Mouse (Mus musculus): ENCODE data around the gene Zfp11. TPM values are rescaled to one million over a fixed set of nuclear protein-coding genes. Genes with fewer than 3 reads are reported as not detected.
"Not testable (repeated sequence)": the region's sequence is repeated elsewhere in the genome, so short reads cannot be mapped to it uniquely, and the experiment has no call there.

Zfp11 gene
- polyA plus RNA-seq, 1 experiment from 2014 or later = 5.8 TPM

DNA sequence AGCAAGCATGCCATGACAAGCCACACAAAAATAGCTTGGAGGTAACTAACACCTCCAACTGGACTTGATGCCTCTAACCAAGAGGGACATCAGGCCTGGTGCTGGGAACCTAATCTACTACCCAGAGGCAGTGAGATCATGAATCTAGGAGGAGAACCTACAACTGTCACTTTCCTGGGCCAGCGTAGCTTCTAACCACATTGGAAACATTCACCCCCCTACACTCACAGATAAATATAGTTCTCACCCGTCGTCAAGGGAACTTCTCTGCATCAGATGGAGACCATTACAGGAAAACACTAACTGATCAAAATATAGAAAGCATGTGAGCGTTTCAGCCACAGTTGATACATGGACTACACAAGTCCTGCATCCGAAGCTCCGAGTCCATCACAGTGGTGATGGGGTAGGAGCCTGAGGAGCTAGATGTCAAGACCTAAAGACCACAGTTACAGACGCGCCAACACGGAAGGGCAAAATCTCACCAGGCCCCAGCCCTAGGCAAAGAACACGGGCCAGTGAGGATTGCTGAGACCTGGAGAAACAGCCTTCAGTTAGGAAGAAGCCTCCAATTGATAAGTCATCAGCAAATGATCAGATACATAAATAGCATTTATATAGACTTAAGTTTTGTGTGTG lies 3.5 kb downstream of the Zfp11 start:
- Histone ChIP-seq H3K9ac (no peak overlapping the region), H3K4me3 (no peak overlapping the region), H3K27me3 (no peaks in the 10 kb centered on the region), H3K4me2 (replicated peaks) (no peak overlapping the region), H3K36me3 (no peaks in the 10 kb centered on the region), H3K27ac (no peak overlapping the region), H3K4me1 (peaks cover 9% of the 10 kb centered on the region), H3K9me3 (replicated peaks) (no peaks in the 10 kb centered on the region)
- WGBS = 95% methylated on average over 10 of the region's 10 CpGs
- no peak for ATAC-seq (ENCODE audit: low FRiP score)

DNA sequence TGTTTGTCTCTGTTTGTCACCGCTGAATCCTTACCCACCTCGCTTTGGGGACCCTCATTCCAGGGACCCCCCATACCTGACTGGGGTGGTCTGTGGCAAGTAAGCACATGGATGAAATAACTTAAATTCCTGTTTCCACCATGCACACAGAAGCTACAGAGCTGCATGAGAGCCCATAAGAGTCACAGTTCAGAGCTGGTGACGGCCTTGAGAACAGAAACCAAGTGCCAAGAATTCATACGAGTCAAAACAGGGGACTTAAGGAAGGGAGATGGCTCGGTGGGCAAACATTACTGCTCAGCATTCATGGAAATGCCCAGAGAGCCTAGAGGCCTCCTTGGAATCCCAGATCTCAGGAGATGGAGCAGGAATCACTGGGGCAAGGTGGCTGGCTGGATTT lies 5.8 kb downstream of the Zfp11 start:
- Histone ChIP-seq H3K4me3 (no peak overlapping the region), H3K4me2 (replicated peaks) (no peak overlapping the region), H3K27me3 (no peaks in the 10 kb centered on the region), H3K27ac (no peak overlapping the region), H3K9ac (no peak overlapping the region), H3K4me1 (peaks cover 6% of the 10 kb centered on the region), H3K36me3 (peaks cover 11% of the 10 kb centered on the region), H3K9me3 (replicated peaks) (no peaks in the 10 kb centered on the region)
- 93% methylated on average over 5 of the region's 5 CpGs for WGBS
- ATAC-seq (ENCODE audit: low FRiP score) = no peak

DNA sequence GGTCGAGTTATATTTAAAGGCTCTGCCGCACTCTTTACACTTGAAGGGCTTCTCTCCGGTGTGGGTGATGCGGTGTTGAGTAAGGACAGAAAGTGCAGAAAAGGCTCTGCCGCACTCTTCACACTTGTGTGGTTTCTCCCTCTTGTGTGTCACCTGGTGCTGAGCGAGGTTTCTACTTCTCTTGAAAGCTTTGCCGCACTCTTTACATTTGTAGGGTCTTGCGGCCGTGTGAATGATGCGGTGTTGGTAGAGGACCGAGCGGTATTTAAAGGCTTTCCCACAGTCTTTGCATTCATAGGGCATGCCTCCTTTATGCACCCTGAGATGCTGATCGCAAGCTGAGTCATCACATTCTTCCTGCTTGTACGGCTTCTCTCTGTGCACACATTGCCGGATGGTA lies 12.0 kb downstream of the Zfp11 start:
- H3K27ac ChIP-seq = no peak overlapping the region
- H3K9me3 ChIP-seq (replicated peaks) = no peaks in the 10 kb centered on the region
- no peaks in the 10 kb centered on the region for H3K27me3 ChIP-seq
- H3K9ac ChIP-seq = no peak overlapping the region
- H3K4me3 ChIP-seq = no peak overlapping the region
- no peak overlapping the region for H3K4me2 ChIP-seq (replicated peaks)
- ATAC-seq (ENCODE audit: low FRiP score) = no peak
- no peaks in the 10 kb centered on the region for H3K4me1 ChIP-seq
- H3K36me3 ChIP-seq = peaks cover 49% of the 10 kb centered on the region
- 94% methylated on average over 15 of the region's 15 CpGs for WGBS

DNA sequence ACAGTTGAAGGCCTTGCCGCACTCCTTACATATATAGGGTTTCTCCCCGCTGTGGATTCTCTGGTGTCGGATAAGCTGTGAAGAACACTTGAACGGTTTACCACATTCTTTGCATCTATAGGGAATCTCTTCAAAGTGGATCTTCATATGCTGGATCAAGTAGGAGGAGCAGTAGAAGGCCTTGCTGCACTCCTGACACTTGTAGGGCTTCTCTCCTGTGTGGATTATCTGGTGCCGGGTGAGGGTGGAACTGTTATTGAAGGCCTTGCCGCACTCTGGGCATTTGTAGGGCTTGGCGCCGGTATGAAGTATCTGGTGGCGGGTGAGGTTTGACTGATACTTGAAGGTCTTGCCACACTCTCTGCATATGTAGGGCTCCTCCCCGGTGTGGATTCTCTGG lies 12.9 kb downstream of the Zfp11 start:
- Histone ChIP-seq H3K9ac (no peak overlapping the region), H3K4me3 (no peak overlapping the region), H3K4me2 (replicated peaks) (no peak overlapping the region), H3K27me3 (no peaks in the 10 kb centered on the region), H3K27ac (no peak overlapping the region), H3K36me3 (peaks cover 50% of the 10 kb centered on the region), H3K4me1 (no peaks in the 10 kb centered on the region), H3K9me3 (replicated peaks) (no peaks in the 10 kb centered on the region)
- WGBS = 97% methylated on average over 10 of the region's 10 CpGs
- no peak for ATAC-seq (ENCODE audit: low FRiP score)

DNA sequence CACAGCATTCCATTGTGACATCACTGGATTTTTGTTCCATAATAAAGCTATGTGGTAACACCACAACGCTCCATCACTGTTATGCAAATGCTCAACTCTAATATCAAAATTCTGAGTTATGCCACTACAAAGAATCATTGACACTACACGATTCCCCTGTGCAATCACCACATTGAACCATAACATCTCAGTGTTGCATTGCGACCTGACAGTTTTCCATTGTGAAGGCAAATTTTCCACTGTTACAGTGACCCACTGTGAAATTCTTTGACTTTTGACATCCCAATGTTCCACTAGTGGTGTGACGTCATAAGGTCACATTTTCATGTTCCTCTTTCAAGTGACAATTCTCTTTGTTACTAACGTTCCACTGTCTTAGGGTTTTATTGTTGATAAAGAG lies 19.0 kb downstream of the Zfp11 start:
- H3K4me1 ChIP-seq = no peaks in the 10 kb centered on the region
- no peak overlapping the region for H3K27ac ChIP-seq
- 83% methylated on average over 5 of the region's 5 CpGs for WGBS
- H3K36me3 ChIP-seq = peaks cover 8% of the 10 kb centered on the region; the same call in 1 of the 2 replicates
- no peaks in the 10 kb centered on the region for H3K27me3 ChIP-seq
- no peaks in the 10 kb centered on the region for H3K9me3 ChIP-seq (replicated peaks)
- ATAC-seq (ENCODE audit: low FRiP score) = no peak
- H3K4me2 ChIP-seq (replicated peaks) = no peak overlapping the region
- no peak overlapping the region for H3K9ac ChIP-seq
- H3K4me3 ChIP-seq = no peak overlapping the region

DNA sequence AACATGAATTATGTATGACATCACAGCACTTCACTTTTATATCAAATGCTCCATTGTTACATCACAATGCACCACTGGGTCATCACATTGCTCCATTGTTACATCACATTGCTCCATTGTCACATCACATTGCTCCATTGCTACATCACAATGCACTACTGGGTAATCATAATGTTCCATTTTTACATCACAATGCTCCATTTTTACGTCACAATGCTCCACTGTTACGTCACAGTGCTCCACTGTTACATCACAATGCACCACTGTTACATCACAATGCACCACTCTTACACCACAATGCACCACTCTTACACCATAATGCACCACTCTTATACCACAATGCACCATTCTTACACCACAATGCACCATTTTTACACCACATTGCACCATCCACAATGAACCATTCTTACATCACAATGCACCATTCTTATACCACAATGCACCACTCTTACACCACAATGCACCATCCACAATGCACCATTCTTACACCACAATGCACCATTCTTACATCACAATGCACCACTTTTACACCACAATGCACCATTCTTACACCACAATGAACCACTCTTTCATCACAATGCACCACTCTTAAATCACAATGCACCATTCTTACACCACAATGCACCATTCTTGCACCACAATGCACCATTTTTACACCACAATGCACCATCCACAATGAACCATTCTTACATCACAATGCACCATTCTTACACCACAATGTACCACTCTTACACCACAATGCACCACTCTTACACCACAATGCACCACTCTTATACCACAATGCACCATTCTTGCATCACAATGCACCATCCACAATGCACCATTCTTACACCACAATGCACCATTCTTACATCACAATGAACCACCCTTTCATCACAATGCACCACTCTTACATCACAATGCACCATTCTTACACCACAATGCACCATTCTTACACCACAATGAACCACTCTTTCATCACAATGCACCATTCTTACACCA lies 37.3 kb downstream of the Zfp11 start:
- H3K4me1 ChIP-seq; H3K4me3 ChIP-seq; ATAC-seq (ENCODE audit: low FRiP score): not testable (repeated sequence)

DNA sequence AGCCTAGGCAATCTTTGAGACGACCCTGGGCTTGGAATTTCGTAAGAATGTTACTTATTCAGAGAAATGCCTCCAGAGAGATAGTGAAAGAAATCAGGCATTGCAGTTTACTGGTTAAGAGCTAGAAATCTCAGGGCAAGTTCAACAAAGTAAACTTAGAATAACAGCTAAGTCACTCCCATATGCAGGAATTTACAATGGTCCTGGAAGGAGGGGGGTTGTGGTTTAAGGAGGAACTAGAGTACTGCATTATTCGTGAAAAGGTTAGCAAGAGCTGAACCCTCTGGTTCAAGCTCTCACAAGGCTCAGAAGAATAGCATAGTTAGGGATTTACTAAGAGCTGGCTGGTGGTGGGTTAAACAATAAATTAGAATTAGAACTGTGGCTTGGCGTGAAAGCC lies 43.3 kb downstream of the Zfp11 start:
- H3K4me3 ChIP-seq; H3K9me3 ChIP-seq (replicated peaks); H3K27ac ChIP-seq; H3K36me3 ChIP-seq; ATAC-seq (ENCODE audit: low FRiP score); H3K4me2 ChIP-seq (replicated peaks); H3K4me1 ChIP-seq; H3K9ac ChIP-seq; H3K27me3 ChIP-seq: not testable (repeated sequence)
- 80% methylated on average over 4 of the region's 4 CpGs for WGBS

More for the DNA sequence above, 37.3 kb downstream of the Zfp11 start:
- not testable (repeated sequence) for H3K9ac ChIP-seq; H3K27ac ChIP-seq; H3K9me3 ChIP-seq (replicated peaks); H3K4me2 ChIP-seq (replicated peaks); H3K36me3 ChIP-seq; H3K27me3 ChIP-seq
- WGBS = 78% methylated on average over 2 of the region's 2 CpGs

DNA sequence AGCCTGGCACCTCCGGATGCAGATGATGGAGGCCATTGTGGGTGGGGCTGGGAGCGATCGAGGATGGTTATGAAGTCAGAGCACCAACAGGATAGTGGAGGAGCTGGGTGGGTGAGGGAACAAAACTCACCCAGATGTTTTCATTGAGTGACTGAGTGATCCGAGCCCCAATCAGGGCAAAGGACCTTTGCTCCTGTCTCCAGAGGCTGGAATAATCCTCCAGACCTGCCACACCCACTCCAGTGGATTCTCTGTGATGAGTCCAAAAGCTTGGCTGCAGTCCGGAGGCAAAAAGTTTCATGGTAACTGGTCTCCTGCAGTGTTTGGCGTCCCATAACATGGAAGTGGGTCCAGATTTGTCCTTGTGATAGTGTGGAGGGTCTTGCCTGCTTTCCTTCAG lies 43.8 kb downstream of the Zfp11 start:
- no peak for ATAC-seq (ENCODE audit: low FRiP score)
- 89% methylated on average over 6 of the region's 6 CpGs for WGBS
- no peaks in the 10 kb centered on the region for H3K27me3 ChIP-seq
- H3K4me2 ChIP-seq (replicated peaks) = no peak overlapping the region
- H3K27ac ChIP-seq = no peak overlapping the region
- H3K4me3 ChIP-seq = no peak overlapping the region
- H3K36me3 ChIP-seq = no peaks in the 10 kb centered on the region
- H3K9ac ChIP-seq = no peak overlapping the region
- H3K4me1 ChIP-seq = no peaks in the 10 kb centered on the region
- H3K9me3 ChIP-seq (replicated peaks) = no peaks in the 10 kb centered on the region

DNA sequence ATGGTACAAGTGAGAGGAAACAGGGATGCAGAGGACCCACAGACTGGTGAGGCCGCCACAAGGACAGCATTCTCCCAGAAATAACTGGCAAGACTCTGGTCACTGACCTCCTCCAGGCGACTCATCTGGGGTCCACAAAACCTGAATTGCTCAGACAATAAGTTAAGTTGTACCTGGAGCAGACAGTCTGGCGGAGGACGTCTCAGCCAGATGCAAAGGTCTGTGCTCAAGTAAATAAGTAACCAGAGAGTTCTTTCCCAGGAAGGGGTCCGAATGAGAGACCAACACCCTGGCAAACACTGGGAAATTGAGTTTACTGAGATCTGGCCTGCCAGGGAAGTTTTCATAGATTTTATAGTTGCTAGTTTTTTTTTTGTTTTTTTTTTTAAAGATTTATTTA lies 48.5 kb downstream of the Zfp11 start:
- Histone ChIP-seq H3K27ac (no peak overlapping the region), H3K4me1 (no peaks in the 10 kb centered on the region)

DNA sequence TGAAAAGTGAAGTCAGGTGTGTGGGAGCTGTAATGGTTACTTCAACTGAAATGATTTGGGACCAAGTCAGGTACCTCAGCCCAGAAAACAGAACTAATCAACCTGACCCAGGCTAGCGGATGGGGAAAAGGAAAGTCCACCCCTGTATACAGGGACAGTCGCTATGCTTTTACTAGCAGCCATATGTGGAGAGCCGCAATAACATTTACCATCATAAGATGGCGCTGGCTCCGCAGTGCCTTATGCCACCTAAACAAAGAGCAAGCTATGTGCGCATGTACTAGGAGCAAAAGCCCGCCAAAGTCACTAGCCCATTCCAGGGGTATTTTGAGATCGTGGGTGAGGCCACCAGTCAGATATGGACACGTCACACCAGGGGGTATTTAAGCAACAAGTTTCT lies 49.3 kb downstream of the Zfp11 start:
- H3K36me3 ChIP-seq; H3K27ac ChIP-seq; H3K4me1 ChIP-seq; H3K9me3 ChIP-seq (replicated peaks); H3K27me3 ChIP-seq; H3K4me3 ChIP-seq; H3K9ac ChIP-seq; H3K4me2 ChIP-seq (replicated peaks); ATAC-seq (ENCODE audit: low FRiP score): not testable (repeated sequence)
- WGBS = 61% methylated on average over 9 of the region's 9 CpGs

More for the DNA sequence above, 48.5 kb downstream of the Zfp11 start:
- H3K9me3 ChIP-seq (replicated peaks) = no peaks in the 10 kb centered on the region
- no peak overlapping the region for H3K4me3 ChIP-seq
- H3K9ac ChIP-seq = no peak overlapping the region
- H3K27me3 ChIP-seq = no peaks in the 10 kb centered on the region
- H3K4me2 ChIP-seq (replicated peaks) = no peak overlapping the region
- no peak for ATAC-seq (ENCODE audit: low FRiP score)
- no peaks in the 10 kb centered on the region for H3K36me3 ChIP-seq
- 79% methylated on average over 5 of the region's 5 CpGs for WGBS

DNA sequence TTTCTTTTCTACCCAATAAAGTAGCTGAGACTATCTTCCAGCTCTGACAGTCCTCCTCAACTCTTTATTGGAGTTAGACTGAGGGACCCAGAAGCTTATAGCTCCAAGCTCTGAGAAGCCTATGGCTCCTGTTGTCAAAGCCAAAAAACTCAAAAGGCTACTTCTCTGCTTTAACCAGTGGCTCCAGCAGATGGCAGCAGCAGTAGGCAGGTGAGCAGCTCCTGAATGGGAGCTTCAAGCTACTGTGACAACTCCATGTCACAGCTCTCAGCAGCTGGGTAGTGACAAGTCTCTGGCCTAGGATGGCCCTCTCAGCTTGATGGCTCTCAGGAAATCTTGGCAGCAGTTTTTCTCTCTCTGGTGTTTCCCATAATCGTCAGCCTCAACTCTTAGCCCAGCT lies 58.8 kb downstream of the Zfp11 start:
- WGBS = 12% methylated on average over 1 of the region's 1 CpGs
- ATAC-seq (ENCODE audit: low FRiP score) = no peak
- no peaks in the 10 kb centered on the region for H3K9me3 ChIP-seq (replicated peaks)
- no peak overlapping the region for H3K27ac ChIP-seq
- H3K4me3 ChIP-seq = no peak overlapping the region
- H3K4me2 ChIP-seq (replicated peaks) = no peak overlapping the region
- no peaks in the 10 kb centered on the region for H3K4me1 ChIP-seq
- H3K36me3 ChIP-seq = peaks cover 12% of the 10 kb centered on the region; the same call in 1 of the 2 replicates
- no peak overlapping the region for H3K9ac ChIP-seq
- H3K27me3 ChIP-seq = no peaks in the 10 kb centered on the region

DNA sequence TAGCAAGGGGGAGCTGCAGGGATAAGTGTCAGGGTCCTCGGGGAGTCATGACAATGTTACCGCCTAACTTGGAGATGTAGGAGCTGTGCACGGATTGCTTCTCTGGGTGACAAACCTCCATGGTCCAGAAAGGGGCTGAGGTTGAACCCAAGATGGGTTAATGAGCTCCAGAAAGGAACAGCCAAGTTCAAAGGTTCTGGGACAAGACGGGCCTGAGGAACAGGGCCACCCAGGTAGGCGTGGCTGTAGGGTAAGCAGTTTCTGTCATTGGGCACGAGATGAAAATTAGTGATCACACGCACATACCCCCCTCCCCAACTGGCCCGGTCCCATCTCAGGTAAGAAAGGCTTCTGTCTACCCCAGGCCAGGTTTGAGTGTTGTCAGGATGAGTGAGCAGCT lies 62.4 kb downstream of the Zfp11 start:
- Histone ChIP-seq H3K4me2 (replicated peaks) (no peak overlapping the region), H3K4me1 (no peaks in the 10 kb centered on the region), H3K4me3 (no peak overlapping the region), H3K36me3 (peaks cover 18% of the 10 kb centered on the region; the same call in 1 of the 2 replicates), H3K9ac (no peak overlapping the region), H3K9me3 (replicated peaks) (no peaks in the 10 kb centered on the region), H3K27ac (no peak overlapping the region), H3K27me3 (no peaks in the 10 kb centered on the region)
- no peak for ATAC-seq (ENCODE audit: low FRiP score)
- WGBS = 82% methylated on average over 8 of the region's 8 CpGs

Data from hindbrain, embryonic 12.5 days (tissue).